Mouse (Mus musculus): Measurements from ENCODE around the gene Rad50. TPM values are rescaled to one million over a fixed set of nuclear protein-coding genes. Genes with fewer than 3 reads are reported as not detected.

Rad50 gene
- polyA plus RNA-seq, 1 experiment from 2014 or later = 12.0 TPM

DNA sequence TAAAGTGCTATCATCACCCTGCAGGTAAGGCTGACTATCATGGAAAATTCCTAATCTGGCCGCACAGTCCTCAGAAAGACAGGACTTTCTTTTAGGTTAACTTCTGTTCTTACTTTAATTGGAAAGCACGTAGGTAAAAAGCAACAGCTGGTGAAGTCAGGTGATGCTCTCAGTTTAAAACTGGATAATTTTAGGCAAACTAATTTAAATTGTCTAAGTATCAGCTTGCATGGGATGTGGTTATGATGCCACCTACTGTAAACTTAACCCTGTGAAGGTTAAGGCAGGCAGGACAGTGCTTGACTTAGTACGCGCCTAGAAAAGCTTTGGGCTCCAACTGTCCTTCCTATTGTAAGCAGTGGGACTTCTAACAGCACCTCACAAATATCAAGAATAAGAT lies 35.7 kb downstream of the Rad50 start:
- Histone ChIP-seq H3K4me3 (ENCODE audit: low read depth, low read length) (no peak overlapping the region), H3K27ac (ENCODE audit: low read depth, low read length) (no peak overlapping the region), H3K9me3 (ENCODE audit: control insufficient read depth, low read length) (no peaks in the 10 kb centered on the region), H3K36me3 (ENCODE audit: control insufficient read depth, insufficient read depth, low read length) (no peaks in the 10 kb centered on the region), H3K4me1 (ENCODE audit: control insufficient read depth, insufficient read depth, low read length) (no peaks in the 10 kb centered on the region), H3K27me3 (ENCODE audit: control insufficient read depth, insufficient read depth, low read length) (no peaks in the 10 kb centered on the region), H3K4me2 (ENCODE audit: low read depth, low read length) (no peak overlapping the region), H3K9ac (replicated peaks; ENCODE audit: low read depth, low read length) (no peak overlapping the region)
- 95% methylated on average over 4 of the region's 4 CpGs for WGBS
- no peak for ATAC-seq (ENCODE audit: low read depth)

DNA sequence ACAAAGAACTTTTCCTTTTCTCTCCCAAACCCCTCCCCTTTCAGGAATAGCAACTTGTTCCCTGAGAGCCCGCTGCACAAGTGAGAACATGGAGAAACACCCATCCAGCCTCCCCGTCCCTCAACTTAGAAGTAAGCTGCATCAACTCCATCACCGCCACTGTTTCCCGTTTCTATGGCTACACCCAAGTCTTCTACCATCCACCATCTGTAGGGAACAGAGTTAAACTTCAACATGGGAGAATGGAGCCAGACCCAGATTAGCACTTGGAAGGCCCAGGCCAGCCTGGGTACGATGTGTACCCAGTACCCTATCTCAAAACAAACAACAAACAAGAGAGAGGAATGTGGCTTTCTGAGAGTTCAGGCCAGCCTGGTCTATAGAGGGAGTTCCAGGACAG lies 43.0 kb downstream of the Rad50 start:
- Histone ChIP-seq H3K4me3 (ENCODE audit: low read depth, low read length) (no peak overlapping the region), H3K36me3 (ENCODE audit: control insufficient read depth, insufficient read depth, low read length) (no peaks in the 10 kb centered on the region), H3K4me2 (ENCODE audit: low read depth, low read length) (no peak overlapping the region), H3K4me1 (ENCODE audit: control insufficient read depth, insufficient read depth, low read length) (no peaks in the 10 kb centered on the region), H3K27me3 (ENCODE audit: control insufficient read depth, insufficient read depth, low read length) (no peaks in the 10 kb centered on the region), H3K9ac (replicated peaks; ENCODE audit: low read depth, low read length) (no peak overlapping the region), H3K27ac (ENCODE audit: low read depth, low read length) (no peak overlapping the region), H3K9me3 (ENCODE audit: control insufficient read depth, low read length) (no peaks in the 10 kb centered on the region)
- WGBS = 87% methylated on average over 5 of the region's 5 CpGs
- ATAC-seq (ENCODE audit: low read depth) = no peak

DNA sequence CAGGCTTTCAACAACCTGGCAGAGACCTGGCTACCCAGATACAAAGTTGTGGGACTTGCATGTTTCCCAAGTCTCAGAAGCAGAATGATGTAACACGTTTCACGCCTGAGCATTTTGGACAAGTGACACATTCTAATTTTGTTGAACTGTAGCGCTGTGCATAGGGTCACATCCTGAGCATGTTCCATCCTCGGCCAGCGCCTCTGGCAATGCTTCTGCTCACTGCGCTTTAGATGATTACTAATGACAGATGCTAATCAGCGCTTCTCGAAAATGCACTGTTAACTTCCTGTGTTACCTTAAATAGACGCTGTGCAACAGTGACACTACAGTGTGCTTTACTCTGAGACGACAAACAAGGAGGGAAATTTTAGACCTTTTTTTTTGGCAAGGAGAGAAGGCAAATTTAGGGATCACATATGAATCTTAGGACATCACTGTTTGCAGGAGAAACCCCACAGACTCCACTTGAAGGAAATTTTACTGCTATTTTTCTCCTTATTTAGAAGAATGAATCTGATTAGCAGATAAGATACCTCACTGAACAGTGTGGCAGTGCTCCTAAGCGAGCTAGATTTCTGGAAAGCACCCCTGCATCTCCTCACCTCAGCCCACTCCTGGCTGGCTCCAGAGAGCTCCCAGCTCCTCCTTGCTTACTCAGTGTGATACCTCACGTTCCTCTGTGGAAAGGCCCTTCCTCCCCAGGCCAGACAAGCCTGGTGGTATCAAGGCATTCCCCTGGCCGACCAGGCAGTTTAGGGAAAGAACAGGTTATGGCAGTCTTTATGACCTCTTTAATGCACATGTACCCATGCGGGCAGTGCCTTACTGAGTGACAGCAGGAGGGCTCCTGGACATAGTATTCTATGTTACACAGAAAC lies 44.1 kb downstream of the Rad50 start:
- H3K4me2 ChIP-seq (ENCODE audit: low read depth, low read length) = no peak overlapping the region
- H3K27me3 ChIP-seq (ENCODE audit: control insufficient read depth, insufficient read depth, low read length) = no peaks in the 10 kb centered on the region
- no peaks in the 10 kb centered on the region for H3K4me1 ChIP-seq (ENCODE audit: control insufficient read depth, insufficient read depth, low read length)
- no peak overlapping the region for H3K9ac ChIP-seq (replicated peaks; ENCODE audit: low read depth, low read length)
- H3K4me3 ChIP-seq (ENCODE audit: low read depth, low read length) = no peak overlapping the region
- ATAC-seq (ENCODE audit: low read depth) = no peak
- no peak overlapping the region for H3K27ac ChIP-seq (ENCODE audit: low read depth, low read length)
- no peaks in the 10 kb centered on the region for H3K9me3 ChIP-seq (ENCODE audit: control insufficient read depth, low read length)
- WGBS = 88% methylated on average over 14 of the region's 14 CpGs
- no peaks in the 10 kb centered on the region for H3K36me3 ChIP-seq (ENCODE audit: control insufficient read depth, insufficient read depth, low read length)

DNA sequence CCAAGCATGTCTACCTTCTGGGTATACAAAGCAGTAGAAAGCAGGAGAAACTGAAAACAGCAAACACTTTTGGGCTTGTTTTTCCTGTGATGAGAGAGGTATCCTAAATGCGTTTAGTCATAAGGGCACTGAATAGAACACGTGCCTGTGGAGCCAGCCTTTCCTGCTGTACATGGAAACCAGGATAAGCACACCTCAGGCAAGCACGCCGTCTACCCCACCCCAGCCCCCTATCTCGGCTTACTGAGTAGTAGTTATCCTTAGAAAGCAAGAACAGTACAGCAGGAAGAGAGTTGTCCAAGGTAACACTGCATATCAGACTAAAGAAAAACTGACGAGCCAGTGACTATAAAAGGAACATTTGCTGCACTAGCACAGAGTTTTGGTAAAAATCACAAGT lies 49.3 kb downstream of the Rad50 start:
- no peaks in the 10 kb centered on the region for H3K36me3 ChIP-seq (ENCODE audit: control insufficient read depth, insufficient read depth, low read length)
- no peak for ATAC-seq (ENCODE audit: low read depth)
- no peak overlapping the region for H3K9ac ChIP-seq (replicated peaks; ENCODE audit: low read depth, low read length)
- no peaks in the 10 kb centered on the region for H3K27me3 ChIP-seq (ENCODE audit: control insufficient read depth, insufficient read depth, low read length)
- no peaks in the 10 kb centered on the region for H3K9me3 ChIP-seq (ENCODE audit: control insufficient read depth, low read length)
- H3K4me3 ChIP-seq (ENCODE audit: low read depth, low read length) = no peak overlapping the region
- no peaks in the 10 kb centered on the region for H3K4me1 ChIP-seq (ENCODE audit: control insufficient read depth, insufficient read depth, low read length)
- WGBS = 95% methylated on average over 6 of the region's 6 CpGs
- H3K4me2 ChIP-seq (ENCODE audit: low read depth, low read length) = no peak overlapping the region
- H3K27ac ChIP-seq (ENCODE audit: low read depth, low read length) = no peak overlapping the region

DNA sequence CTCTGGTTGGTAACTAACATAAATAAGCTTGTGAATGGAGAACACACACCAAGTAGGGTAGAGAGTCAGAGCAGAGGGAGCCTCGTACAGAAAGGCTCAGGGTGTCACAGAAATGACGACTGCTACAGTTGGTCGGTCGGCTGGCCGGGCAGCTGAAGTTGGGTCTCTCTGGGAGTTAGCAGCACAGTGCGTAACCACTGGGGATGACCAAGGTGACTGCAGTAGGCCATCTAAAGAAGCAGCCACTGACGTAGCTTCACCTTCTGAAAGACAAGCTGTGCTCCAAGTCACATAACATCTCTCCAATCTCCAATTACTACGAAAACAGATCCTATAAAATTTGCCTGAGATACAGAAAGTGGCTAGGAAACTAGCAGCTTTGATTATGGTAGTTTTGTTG lies 49.7 kb downstream of the Rad50 start:
- no peaks in the 10 kb centered on the region for H3K27me3 ChIP-seq (ENCODE audit: control insufficient read depth, insufficient read depth, low read length)
- no peaks in the 10 kb centered on the region for H3K36me3 ChIP-seq (ENCODE audit: control insufficient read depth, insufficient read depth, low read length)
- no peak for ATAC-seq (ENCODE audit: low read depth)
- no peaks in the 10 kb centered on the region for H3K4me1 ChIP-seq (ENCODE audit: control insufficient read depth, insufficient read depth, low read length)
- H3K4me2 ChIP-seq (ENCODE audit: low read depth, low read length) = no peak overlapping the region
- no peaks in the 10 kb centered on the region for H3K9me3 ChIP-seq (ENCODE audit: control insufficient read depth, low read length)
- 92% methylated on average over 8 of the region's 8 CpGs for WGBS
- no peak overlapping the region for H3K9ac ChIP-seq (replicated peaks; ENCODE audit: low read depth, low read length)
- H3K27ac ChIP-seq (ENCODE audit: low read depth, low read length) = no peak overlapping the region
- H3K4me3 ChIP-seq (ENCODE audit: low read depth, low read length) = no peak overlapping the region

DNA sequence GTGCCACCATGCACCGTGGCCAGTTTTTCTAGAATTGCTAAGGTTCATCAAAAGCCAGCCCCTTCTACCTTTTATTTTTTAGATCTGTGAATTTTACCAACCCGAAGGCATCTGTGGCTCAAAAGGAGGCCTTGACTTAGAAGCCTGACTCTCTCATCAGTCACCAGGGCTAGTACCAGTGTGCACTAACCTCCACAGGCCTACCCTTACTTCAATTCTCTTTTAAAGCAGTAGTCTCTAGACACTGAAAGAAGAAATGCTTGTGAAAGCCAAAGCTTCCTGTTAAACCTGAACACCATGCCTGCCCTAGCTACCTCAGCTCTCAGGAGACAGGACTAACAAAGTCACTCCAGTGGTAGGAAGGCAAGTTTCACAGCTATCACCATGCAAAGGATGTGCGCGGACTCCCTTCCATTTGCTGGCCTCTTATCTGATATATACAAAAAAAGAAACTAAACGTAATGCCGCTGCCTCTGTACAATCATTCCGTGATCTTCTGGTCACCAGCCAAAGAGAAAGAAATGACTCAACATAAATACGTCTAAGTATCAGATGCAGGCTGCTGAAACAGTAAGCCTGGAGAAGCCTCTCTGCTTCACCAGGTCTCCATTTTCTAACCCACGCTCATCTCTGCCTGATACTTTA lies 50.4 kb downstream of the Rad50 start:
- no peak overlapping the region for H3K27ac ChIP-seq (ENCODE audit: low read depth, low read length)
- 96% methylated on average over 9 of the region's 9 CpGs for WGBS
- H3K4me2 ChIP-seq (ENCODE audit: low read depth, low read length) = no peak overlapping the region
- no peak overlapping the region for H3K4me3 ChIP-seq (ENCODE audit: low read depth, low read length)
- peaks cover under 1% of the 10 kb centered on the region; the same call in 1 of the 2 replicates for H3K36me3 ChIP-seq (ENCODE audit: control insufficient read depth, insufficient read depth, low read length)
- no peak overlapping the region for H3K9ac ChIP-seq (replicated peaks; ENCODE audit: low read depth, low read length)
- ATAC-seq (ENCODE audit: low read depth) = no peak
- no peaks in the 10 kb centered on the region for H3K4me1 ChIP-seq (ENCODE audit: control insufficient read depth, insufficient read depth, low read length)
- no peaks in the 10 kb centered on the region for H3K27me3 ChIP-seq (ENCODE audit: control insufficient read depth, insufficient read depth, low read length)
- no peaks in the 10 kb centered on the region for H3K9me3 ChIP-seq (ENCODE audit: control insufficient read depth, low read length)

DNA sequence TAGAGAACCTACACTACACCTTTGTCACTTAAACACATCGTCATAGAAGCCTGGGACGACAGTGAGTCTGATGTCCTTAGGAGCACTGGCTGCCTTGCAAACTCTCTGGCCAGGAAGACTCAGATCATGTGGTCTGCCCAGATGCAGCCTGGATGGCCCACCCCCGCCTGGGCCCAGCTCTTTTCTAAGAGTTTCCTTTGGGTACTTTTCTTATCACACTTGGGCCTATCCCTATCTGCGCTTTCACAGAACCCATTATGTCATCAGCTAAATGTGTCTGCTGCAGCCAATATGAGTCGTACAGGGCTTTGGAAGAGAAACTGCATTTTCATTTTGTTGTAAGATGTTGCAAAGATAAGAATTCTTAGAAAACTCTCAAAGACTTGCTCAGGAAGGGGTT lies 52.1 kb downstream of the Rad50 start:
- no peak overlapping the region for H3K4me3 ChIP-seq (ENCODE audit: low read depth, low read length)
- no peaks in the 10 kb centered on the region for H3K9me3 ChIP-seq (ENCODE audit: control insufficient read depth, low read length)
- no peak overlapping the region for H3K4me2 ChIP-seq (ENCODE audit: low read depth, low read length)
- no peak for ATAC-seq (ENCODE audit: low read depth)
- no peak overlapping the region for H3K9ac ChIP-seq (replicated peaks; ENCODE audit: low read depth, low read length)
- H3K4me1 ChIP-seq (ENCODE audit: control insufficient read depth, insufficient read depth, low read length) = no peaks in the 10 kb centered on the region
- WGBS = 94% methylated on average over 5 of the region's 5 CpGs
- no peak overlapping the region for H3K27ac ChIP-seq (ENCODE audit: low read depth, low read length)
- no peaks in the 10 kb centered on the region for H3K27me3 ChIP-seq (ENCODE audit: control insufficient read depth, insufficient read depth, low read length)
- peaks cover 6% of the 10 kb centered on the region; the same call in 1 of the 2 replicates for H3K36me3 ChIP-seq (ENCODE audit: control insufficient read depth, insufficient read depth, low read length)

DNA sequence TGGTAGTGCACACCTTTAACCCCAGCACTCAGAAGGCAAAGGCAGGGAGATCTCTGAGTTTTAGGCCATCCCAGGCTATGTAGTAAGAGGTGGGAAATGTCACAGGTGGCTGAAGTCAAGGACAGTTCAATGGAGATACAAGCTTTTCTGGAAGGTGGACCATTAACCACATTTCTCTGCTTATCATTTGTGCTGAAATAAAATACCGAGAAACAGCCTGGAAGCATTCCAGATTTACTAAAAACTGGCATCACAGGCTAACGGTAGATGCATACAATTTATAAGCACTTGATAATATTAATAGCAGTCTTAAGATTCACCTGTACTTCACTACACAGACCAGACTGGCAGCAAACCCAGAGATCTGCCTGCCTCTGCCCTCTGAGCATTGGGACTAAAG lies 54.7 kb downstream of the Rad50 start:
- no peaks in the 10 kb centered on the region for H3K4me1 ChIP-seq (ENCODE audit: control insufficient read depth, insufficient read depth, low read length)
- no peak for ATAC-seq (ENCODE audit: low read depth)

DNA sequence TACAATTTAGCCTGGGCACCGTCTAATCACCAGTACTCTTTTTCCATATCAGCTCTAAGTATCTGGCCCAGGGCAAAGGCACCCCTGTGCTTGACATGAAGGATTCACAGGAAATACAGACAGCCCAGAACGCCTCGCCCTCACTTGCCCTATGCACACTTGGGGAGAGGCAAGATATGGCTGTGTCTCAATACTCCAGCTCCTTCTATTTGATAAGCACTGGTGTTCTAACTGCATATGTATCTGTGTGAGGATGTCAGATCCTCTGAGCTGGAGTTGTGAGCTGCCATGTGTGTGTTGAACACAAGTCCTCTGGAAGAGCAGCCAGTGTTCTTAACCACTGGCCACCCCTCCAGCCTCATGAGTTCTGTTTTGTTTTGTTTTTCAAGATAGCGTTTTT lies 55.7 kb downstream of the Rad50 start:
- Histone ChIP-seq H3K9me3 (ENCODE audit: control insufficient read depth, low read length) (no peaks in the 10 kb centered on the region), H3K4me1 (ENCODE audit: control insufficient read depth, insufficient read depth, low read length) (no peaks in the 10 kb centered on the region), H3K4me3 (ENCODE audit: low read depth, low read length) (no peak overlapping the region), H3K27me3 (ENCODE audit: control insufficient read depth, insufficient read depth, low read length) (no peaks in the 10 kb centered on the region), H3K4me2 (ENCODE audit: low read depth, low read length) (no peak overlapping the region), H3K36me3 (ENCODE audit: control insufficient read depth, insufficient read depth, low read length) (peaks cover 6% of the 10 kb centered on the region; the same call in 1 of the 2 replicates), H3K9ac (replicated peaks; ENCODE audit: low read depth, low read length) (no peak overlapping the region), H3K27ac (ENCODE audit: low read depth, low read length) (no peak overlapping the region)
- 89% methylated on average over 4 of the region's 4 CpGs for whole genome bisulfite sequencing
- ATAC-seq (ENCODE audit: low read depth) = no peak

More for the DNA sequence above, 54.7 kb downstream of the Rad50 start:
- Histone ChIP-seq H3K27ac (ENCODE audit: low read depth, low read length) (no peak overlapping the region), H3K4me2 (ENCODE audit: low read depth, low read length) (no peak overlapping the region), H3K36me3 (ENCODE audit: control insufficient read depth, insufficient read depth, low read length) (peaks cover 6% of the 10 kb centered on the region; the same call in 1 of the 2 replicates), H3K9me3 (ENCODE audit: control insufficient read depth, low read length) (no peaks in the 10 kb centered on the region), H3K4me3 (ENCODE audit: low read depth, low read length) (no peak overlapping the region), H3K27me3 (ENCODE audit: control insufficient read depth, insufficient read depth, low read length) (no peaks in the 10 kb centered on the region), H3K9ac (replicated peaks; ENCODE audit: low read depth, low read length) (no peak overlapping the region)
- WGBS = 98% methylated on average over 2 of the region's 2 CpGs

All from neural tube, embryonic 14.5 days (tissue).